Mouse (Mus musculus): ENCODE measurements around the gene Mpdu1.

- TF ChIP-seq CTCF (IDR thresholded peaks at IDR 0.05; ENCODE audit: extremely low read depth, insufficient read length, insufficient replicate concordance, low read depth, low read length) (no peak), POLR2A (IDR thresholded peaks at IDR 0.05; ENCODE audit: low read depth, low read length) (peak; percentile 35; the same call in 1 of the 2 replicates)
These were observed 33.1 kb upstream of the Mpdu1 start, which contains the start of the genes Tnfsf12 and Tnfsfm13 for GRCm38 (mm10) chr11:69695361-69696181.

Measured in small intestine, adult 2 months (tissue).